Mouse (Mus musculus) heart, adult 18-20 months (tissue): ENCODE results near the gene Lin7a. TPM values are rescaled to one million over a fixed set of nuclear protein-coding genes. Genes with fewer than 3 reads are reported as not detected.
"Not testable (repeated sequence)": the region's sequence is repeated elsewhere in the genome, so short reads cannot be mapped to it uniquely, and the experiment has no call there.

Experiments
- DNase-seq, 2 experiments: peaks; one replicate each; pipeline ENCODE4 v3.0.0; 2021 to 2022; ENCODE audit warnings: mixed read lengths in 1 of 2
- total RNA-seq, 2 experiments: library from RNA; stranded (reverse); gene quantifications; 2 replicates each; pipeline ENCODE4 v1.2.3; 2021

The Lin7a gene
- total RNA-seq, 2 experiments from 2014 or later = 1.2 to 1.5 TPM

- no peak for DNase-seq
Measured at GRCm38 (mm10) chr10:107237076-107237475, 34.4 kb upstream of the Lin7a start.

GRCm38 (mm10) chr10:107237736-107238135 is 33.8 kb upstream of the Lin7a start:
- DNase-seq = no peak

- DNase-seq = no peak
Measured at GRCm38 (mm10) chr10:107238151-107238860, 33.2 kb upstream of the Lin7a start.

- no peak for DNase-seq
Measured at GRCm38 (mm10) chr10:107238861-107239435, 32.5 kb upstream of the Lin7a start.

- DNase-seq = no peak
Measured at GRCm38 (mm10) chr10:107239651-107240330, 31.7 kb upstream of the Lin7a start.

- no peak for DNase-seq
Measured at GRCm38 (mm10) chr10:107240446-107240845, 31.0 kb upstream of the Lin7a start.

- DNase-seq = no peak
Measured at GRCm38 (mm10) chr10:107240986-107241385, 30.5 kb upstream of the Lin7a start.

GRCm38 (mm10) chr10:107241406-107241805 is 30.1 kb upstream of the Lin7a start:
- no peak for DNase-seq

GRCm38 (mm10) chr10:107241999-107242398 is 29.5 kb upstream of the Lin7a start:
- DNase-seq = not testable (repeated sequence)

GRCm38 (mm10) chr10:107242696-107243400 is 28.6 kb upstream of the Lin7a start:
- DNase-seq = no peak

- no peak for DNase-seq
Measured at GRCm38 (mm10) chr10:107244211-107244610, 27.3 kb upstream of the Lin7a start.

GRCm38 (mm10) chr10:107244691-107245530 is 26.6 kb upstream of the Lin7a start:
- DNase-seq = no peak

GRCm38 (mm10) chr10:107245531-107245840 is 26.0 kb upstream of the Lin7a start:
- no peak for DNase-seq

- DNase-seq = no peak
Measured at GRCm38 (mm10) chr10:107245961-107246460, 25.5 kb upstream of the Lin7a start.

- DNase-seq = no peak
Measured at GRCm38 (mm10) chr10:107247001-107247670, 24.4 kb upstream of the Lin7a start.

- DNase-seq = no peak
Measured at GRCm38 (mm10) chr10:107248481-107248880, 23.0 kb upstream of the Lin7a start.

GRCm38 (mm10) chr10:107249056-107249455 is 22.4 kb upstream of the Lin7a start:
- no peak for DNase-seq

- no peak for DNase-seq
Measured at GRCm38 (mm10) chr10:107249606-107250186, 21.8 kb upstream of the Lin7a start.

GRCm38 (mm10) chr10:107250346-107251210 is 20.9 kb upstream of the Lin7a start:
- DNase-seq = no peak

- no peak for DNase-seq
Measured at GRCm38 (mm10) chr10:107251271-107251670, 20.2 kb upstream of the Lin7a start.
